ENCODE assay signal across 12 mouse cellular contexts in the genomic region with DNA sequence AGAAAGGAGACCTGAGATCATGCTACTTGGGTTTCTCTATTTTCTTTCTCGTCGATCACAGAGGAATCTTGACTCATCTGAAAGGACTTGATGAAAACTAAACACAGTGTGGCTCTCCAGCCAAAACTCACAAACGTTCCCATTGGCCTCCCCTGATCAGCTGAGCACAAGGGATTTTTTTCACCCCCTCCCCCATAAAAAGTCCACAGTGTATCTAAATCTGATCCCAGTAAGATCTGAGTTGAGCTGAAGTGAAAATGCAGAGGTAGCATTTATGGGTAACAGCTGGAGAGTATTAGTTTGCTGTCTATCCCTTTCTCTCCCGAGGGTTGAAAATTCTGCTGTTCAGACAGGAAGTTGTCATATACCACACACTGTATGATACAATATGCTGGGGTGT. TPM values are rescaled to one million over a fixed set of nuclear protein-coding genes. Genes with fewer than 3 reads are reported as not detected.
A peak's percentile ranks its signal among the peaks of the same experiment; 100 is the strongest.
DNase-seq lines count a peak whose midpoint lies in the region; ATAC-seq and TF ChIP-seq lines count a peak whose summit lies in the region.
"Had no signal": no experiment of that assay in that cellular context is flagged by ENCODE, and none has a peak within 500 bp of the region (broad histone marks: within the 10 kb centered on the region; RNA-seq: fewer than 3 reads in every experiment).

No protein-coding gene starts in this region.

- no peak overlapping the region; the same call in 1 of the 2 replicates for H3K9ac ChIP-seq in heart, embryonic 12.5 days

- peaks cover 10% of the 10 kb centered on the region for H3K4me1 ChIP-seq in heart, embryonic 12.5 days (replicated peaks)
- H3K4me1 ChIP-seq in embryonic fibroblast, embryonic 13.5 days (ENCODE audit: control insufficient read depth, insufficient read depth, low read length), result no peaks in the 10 kb centered on the region
- peaks cover 31% of the 10 kb centered on the region for H3K4me1 ChIP-seq in midbrain, embryonic 10.5 days

- DNase-seq in heart, postnatal 36 days, result no peak
- DNase-seq in midbrain, embryonic 10.5 days (ENCODE audit: low spot score), result no peak
- no peak for DNase-seq in layer of hippocampus, postnatal 10 days (ENCODE audit: low spot score in 2 of 2)
- no peak for DNase-seq in B cell, adult 2 months
- DNase-seq in urinary bladder, adult 2 months (ENCODE audit: low spot score), result no peak
- DNase-seq: cerebellum, postnatal 36 days; right cerebral cortex, postnatal 14 days; thymus, postnatal 25 days had no signal

- no peaks in the 10 kb centered on the region for H3K27me3 ChIP-seq in heart, embryonic 12.5 days (replicated peaks)
- H3K27me3 ChIP-seq in C2C12 (ENCODE audit: control insufficient read depth, insufficient read depth, insufficient read length), result no peaks in the 10 kb centered on the region
- peaks cover 7% of the 10 kb centered on the region for H3K27me3 ChIP-seq in midbrain, embryonic 10.5 days (ENCODE audit: low read depth, poor library complexity, severe bottlenecking)

- H3K79me2 ChIP-seq in C2C12 (ENCODE audit: control insufficient read depth, insufficient read depth), result peaks cover 4% of the 10 kb centered on the region

- peak overlapping the region; percentile 24; the same call in 1 of the 2 replicates for H3K4me3 ChIP-seq in heart, embryonic 12.5 days
- no peak overlapping the region for H3K4me3 ChIP-seq in C2C12 (ENCODE audit: insufficient read depth, poor library complexity, severe bottlenecking)
- H3K4me3 ChIP-seq in embryonic fibroblast, embryonic 13.5 days (ENCODE audit: insufficient read depth, low read length), result peak overlapping the region; percentile 29
- peak overlapping the region; percentile 89; the same call in 1 of the 2 replicates for H3K4me3 ChIP-seq in midbrain, embryonic 10.5 days

- no peaks in the 10 kb centered on the region for H3K36me3 ChIP-seq in heart, embryonic 12.5 days
- no peaks in the 10 kb centered on the region for H3K36me3 ChIP-seq in C2C12 (ENCODE audit: control insufficient read depth, insufficient read depth)
- no peaks in the 10 kb centered on the region for H3K36me3 ChIP-seq in midbrain, embryonic 10.5 days

- TF ChIP-seq CTCF in C2C12 (IDR thresholded peaks at IDR 0.05; ENCODE audit: control insufficient read depth, insufficient read depth, insufficient read length), result no peak
- TF ChIP-seq CTCF in embryonic fibroblast, embryonic 13.5 days (IDR thresholded peaks at IDR 0.05; ENCODE audit: borderline replicate concordance, insufficient read depth, low read length), result no peak

- H3K79me3 ChIP-seq in C2C12 (ENCODE audit: low read depth), result no peaks in the 10 kb centered on the region

- H3ac ChIP-seq in C2C12 (ENCODE audit: control insufficient read depth, insufficient read length, low read depth), result no peak overlapping the region

- H3K9me3 ChIP-seq in heart, embryonic 12.5 days (replicated peaks), result no peaks in the 10 kb centered on the region
- no peaks in the 10 kb centered on the region for H3K9me3 ChIP-seq in midbrain, embryonic 10.5 days (replicated peaks)

- H3K4me2 ChIP-seq in heart, embryonic 12.5 days, result peak overlapping the region; percentile 54

- no peak for ATAC-seq in heart, embryonic 12.5 days (ENCODE audit: insufficient number of reproducible peaks, low FRiP score)

- no peak overlapping the region for H3K27ac ChIP-seq in heart, embryonic 12.5 days (ENCODE audit: poor library complexity, severe bottlenecking)
- peak overlapping the region; percentile 91 for H3K27ac ChIP-seq in embryonic fibroblast, embryonic 13.5 days (ENCODE audit: insufficient read depth, low read length)
- no peak overlapping the region for H3K27ac ChIP-seq in midbrain, embryonic 10.5 days (replicated peaks)

- intact Hi-C loops in heart, postnatal 36 days (cut with DNase I), result loop anchor here (5.0 to 10.0 kb wide), 3 partner anchors 51 to 908 kb away; partner anchors contain the start of gene Zfp622

- 34% methylated on average over 4 of the region's 4 CpGs for WGBS in heart, embryonic 12.5 days
- 62% methylated on average over 4 of the region's 4 CpGs for WGBS in midbrain, embryonic 10.5 days

- no peak for TF ChIP-seq POLR2A in embryonic fibroblast, embryonic 13.5 days (IDR thresholded peaks at IDR 0.05; ENCODE audit: low read depth, low read length)

TF ChIP-seq in C2C12, 6 proteins besides CTCF, POLR2A, EP300 and RAD21:
- TF ChIP-seq MAX (IDR thresholded peaks at IDR 0.05), result no peak
- TF ChIP-seq USF1 (IDR thresholded peaks at IDR 0.05; ENCODE audit: low read depth), result peak; percentile 55
- TF ChIP-seq FOSL1 (IDR thresholded peaks at IDR 0.05; ENCODE audit: insufficient read depth, low read length, poor library complexity, severe bottlenecking), result no peak
- no peak for TF ChIP-seq CEBPB (IDR thresholded peaks at IDR 0.05; ENCODE audit: low read depth)
TF ChIP-seq in C2C12: peak in this region for 1.

RNA-seq across cellular contexts. Expression of gene Fbxl7, which starts 2.2 kb away (rescaled TPM):
- polyA plus RNA-seq in heart, embryonic 12.5 days (2016; fragmentation: Nextera tagmentation; extraction: Ambion mirVana), result 15.6 and 15.7 TPM in 2 replicates
- total RNA-seq in heart, postnatal 36 days (2021), result 1 to 10 TPM; 3.0 to 3.1 TPM
- 4.2 TPM for polyA plus RNA-seq in C2C12 (2012; fragmentation: generic; extraction: Trizol)
- 14.0 and 27.0 TPM in 2 replicates for polyA plus RNA-seq in embryonic fibroblast, embryonic 13.5 days (2011; ENCODE audit: insufficient read length, low read depth, missing spikeins)
- 11.6 and 12.9 TPM in 2 replicates for polyA plus RNA-seq in midbrain, embryonic 10.5 days (2016; fragmentation: Nextera tagmentation; extraction: Ambion mirVana)
- 1 to 10 TPM; 6.4 to 6.9 TPM for total RNA-seq in layer of hippocampus, postnatal 10 days (2021)
- 7.8 and 9.3 TPM in 2 replicates for polyA plus RNA-seq in urinary bladder, adult 2 months (2012; rRNA removed)
- total RNA-seq: megakaryocyte progenitor cell, adult 5-6 weeks had no signal
